Comparison of ENCODE assay signal across 8 mouse cellular contexts in genomic region chr3:103967861-103968691, GRCm38 (mm10). TPM values are rescaled to one million over a fixed set of nuclear protein-coding genes. Genes with fewer than 3 reads are reported as not detected.
DNase-seq lines count a peak whose midpoint lies in the region; ATAC-seq and TF ChIP-seq lines count a peak whose summit lies in the region.

TSS of gene Phtf1 (plus strand) at chr3:103968110.

- H3K9ac ChIP-seq in CH12.LX (ENCODE audit: insufficient read depth, low read depth): peak within 1 kb of the TSS; percentile 84
- peak within 1 kb of the TSS; percentile 88 for H3K9ac ChIP-seq in forebrain, embryonic 12.5 days
- H3K9ac ChIP-seq in liver, postnatal 0 days (replicated peaks): peak within 1 kb of the TSS; percentile 93
- H3K9ac ChIP-seq in neural tube, embryonic 14.5 days (replicated peaks; ENCODE audit: low read depth, low read length): peak within 1 kb of the TSS; percentile 96

- H3K27ac ChIP-seq in CH12.LX (ENCODE audit: insufficient read depth, low read depth): peak within 1 kb of the TSS; percentile 89
- peak within 1 kb of the TSS; percentile 98 for H3K27ac ChIP-seq in forebrain, embryonic 12.5 days
- H3K27ac ChIP-seq in liver, postnatal 0 days (ENCODE audit: low read depth): peak within 1 kb of the TSS; percentile 86
- peak within 1 kb of the TSS; percentile 97 for H3K27ac ChIP-seq in neural tube, embryonic 14.5 days (ENCODE audit: low read depth, low read length)

- intact Hi-C loops in heart, postnatal 10 days (cut with DNase I): loop anchor here (1.0 to 2.0 kb wide), 2 partner anchors 53 to 474 kb away; partner anchors contain the start of gene Rsbn1

- no peak for TF ChIP-seq RAD21 in CH12.LX (IDR thresholded peaks at IDR 0.05; ENCODE audit: low read depth, low read length)

- H3K4me3 ChIP-seq in CH12.LX (replicated peaks in 1 of 3; ENCODE audit: low read depth in 2 of 3, low read length in 2 of 3, poor library complexity in 1 of 3): peak within 1 kb of the TSS; percentile 81 to 96 (median 84)
- H3K4me3 ChIP-seq in forebrain, embryonic 12.5 days (replicated peaks): peak within 1 kb of the TSS; percentile 91
- H3K4me3 ChIP-seq in liver, postnatal 0 days (ENCODE audit: low read depth, low read length): peak within 1 kb of the TSS; percentile 99
- H3K4me3 ChIP-seq in neural tube, embryonic 14.5 days (ENCODE audit: low read depth, low read length): peak within 1 kb of the TSS; percentile 86

- WGBS in forebrain, embryonic 12.5 days: under 1% methylated on average over 69 of the region's 70 CpGs
- under 1% methylated on average over 70 of the region's 70 CpGs for WGBS in large intestine, adult 2 months
- under 1% methylated on average over 69 of the region's 70 CpGs for WGBS in liver, postnatal 0 days (ENCODE audit: insufficient replicate concordance)
- WGBS in neural tube, embryonic 14.5 days: under 1% methylated on average over 56 of the region's 70 CpGs

- peak; percentile 98 for ATAC-seq in forebrain, embryonic 12.5 days (ENCODE audit: low FRiP score)
- peak; percentile 97 for ATAC-seq in liver, postnatal 0 days
- ATAC-seq in neural tube, embryonic 14.5 days (ENCODE audit: low read depth): peak; percentile 96

- TF ChIP-seq CTCF in CH12.LX (conservative IDR thresholded peaks at IDR 0.05 in 1 of 2, IDR thresholded peaks at IDR 0.05 in 1 of 2; ENCODE audit: low read depth in 2 of 2, low read length in 2 of 2): no peak
- TF ChIP-seq CTCF in liver, postnatal 0 days (IDR thresholded peaks at IDR 0.05; ENCODE audit: low read depth): no peak

- in situ Hi-C loops in CH12.LX (cut with MboI; ENCODE audit: low pct_ligation_motif_present, low pct_unique_long_range_greater_than_20kb, low sequenced_read_pairs): no loop called here

- no peak for TF ChIP-seq EP300 in CH12.LX (IDR thresholded peaks at IDR 0.05; ENCODE audit: low read length)
- TF ChIP-seq EP300 in liver, postnatal 0 days (IDR thresholded peaks at IDR 0.05; ENCODE audit: low read depth): no peak

- TF ChIP-seq POLR2A in CH12.LX (IDR thresholded peaks at IDR 0.05; ENCODE audit: low read depth, low read length): peak; percentile 94

- peaks cover 21% of the 10 kb centered on the region for H3K79me2 ChIP-seq in CH12.LX (replicated peaks; ENCODE audit: control insufficient read depth, extremely low read depth, insufficient read depth, poor library complexity, severe bottlenecking)

- H3K9me3 ChIP-seq in CH12.LX (replicated peaks; ENCODE audit: low read length): no peaks in the 10 kb centered on the region
- H3K9me3 ChIP-seq in forebrain, embryonic 12.5 days: no peaks in the 10 kb centered on the region
- no peaks in the 10 kb centered on the region for H3K9me3 ChIP-seq in liver, postnatal 0 days (ENCODE audit: low read length)
- H3K9me3 ChIP-seq in neural tube, embryonic 14.5 days (ENCODE audit: control insufficient read depth, low read length): no peaks in the 10 kb centered on the region

- peaks cover 0 to 35% of the 10 kb centered on the region in 2 experiments; a peak in 2 of 4 replicates for H3K4me1 ChIP-seq in CH12.LX (ENCODE audit: control insufficient read depth in 1 of 2, insufficient read depth in 2 of 2)
- peaks cover 13% of the 10 kb centered on the region for H3K4me1 ChIP-seq in forebrain, embryonic 12.5 days
- H3K4me1 ChIP-seq in liver, postnatal 0 days (ENCODE audit: insufficient read depth): peaks cover 8% of the 10 kb centered on the region
- peaks cover 12% of the 10 kb centered on the region for H3K4me1 ChIP-seq in neural tube, embryonic 14.5 days (ENCODE audit: control insufficient read depth, insufficient read depth, low read length)

- dilution Hi-C loops in CH12.LX (cut with MboI; ENCODE audit: extremely low pct_ligation_motif_present, extremely low pct_unique_long_range_greater_than_20kb, low sequenced_read_pairs): no loop called here

- H3K27me3 ChIP-seq in CH12.LX (replicated peaks): no peaks in the 10 kb centered on the region
- no peaks in the 10 kb centered on the region for H3K27me3 ChIP-seq in forebrain, embryonic 12.5 days
- no peaks in the 10 kb centered on the region for H3K27me3 ChIP-seq in liver, postnatal 0 days (ENCODE audit: insufficient read depth, low read length)
- no peaks in the 10 kb centered on the region for H3K27me3 ChIP-seq in neural tube, embryonic 14.5 days (ENCODE audit: control insufficient read depth, insufficient read depth, low read length)

- DNase-seq in CH12.LX (ENCODE audit: extremely low read depth): peak; percentile 79
- DNase-seq in c-Kit-positive CD71-positive TER-119-negative erythroid progenitor cells, embryonic 14.5 days (ENCODE audit: low read depth): peak; percentile 70
- peak; percentile 91 to 92 for DNase-seq in heart, postnatal 10 days
- peak; percentile 46 for DNase-seq in large intestine, adult 2 months (ENCODE audit: low read depth, low spot score)
- DNase-seq in liver, postnatal 0 days: peak; percentile 91
- DNase-seq in testis, postnatal 10 days (ENCODE audit: low spot score): peak; percentile 87

- H3K36me3 ChIP-seq in CH12.LX (replicated peaks in 1 of 2; ENCODE audit: control insufficient read depth in 1 of 2, insufficient read depth in 1 of 2, low read length in 1 of 2): peaks cover 17 to 49% of the 10 kb centered on the region in 2 experiments
- H3K36me3 ChIP-seq in forebrain, embryonic 12.5 days (replicated peaks): peaks cover 24% of the 10 kb centered on the region
- peaks cover 13% of the 10 kb centered on the region for H3K36me3 ChIP-seq in liver, postnatal 0 days (replicated peaks; ENCODE audit: insufficient read depth, low read length)
- peaks cover 10% of the 10 kb centered on the region; the same call in 1 of the 2 replicates for H3K36me3 ChIP-seq in neural tube, embryonic 14.5 days (ENCODE audit: control insufficient read depth, insufficient read depth, low read length)

- H3K4me2 ChIP-seq in CH12.LX (ENCODE audit: insufficient read depth, low read depth, poor library complexity, severe bottlenecking): peak within 1 kb of the TSS; percentile 98
- peak within 1 kb of the TSS; percentile 84 for H3K4me2 ChIP-seq in forebrain, embryonic 12.5 days
- H3K4me2 ChIP-seq in liver, postnatal 0 days (ENCODE audit: low read depth, low read length): peak within 1 kb of the TSS; percentile 87
- peak within 1 kb of the TSS; percentile 67 for H3K4me2 ChIP-seq in neural tube, embryonic 14.5 days (ENCODE audit: low read depth, low read length)

TF ChIP-seq in CH12.LX, 34 proteins besides CTCF, POLR2A, EP300 and RAD21 (continues in another document):
- no peak; the same call in 1 of the 2 replicates for TF ChIP-seq MAFK (IDR thresholded peaks at IDR 0.05; ENCODE audit: insufficient replicate concordance, low read length)
- TF ChIP-seq TBP (conservative IDR thresholded peaks at IDR 0.05; ENCODE audit: low read depth, low read length): no peak
- no peak for TF ChIP-seq USF1 (IDR thresholded peaks at IDR 0.05; ENCODE audit: low read depth, low read length)
- no peak for TF ChIP-seq ZC3H11A (IDR thresholded peaks at IDR 0.05; ENCODE audit: low read depth, low read length)
- TF ChIP-seq MAZ (IDR thresholded peaks at IDR 0.05; ENCODE audit: low read depth, low read length): peak; percentile 61; the same call in 1 of the 2 replicates
- peak; percentile 75 for TF ChIP-seq ZMIZ1 (IDR thresholded peaks at IDR 0.05; ENCODE audit: low read depth, low read length)
- no peak for TF ChIP-seq PAX5 (IDR thresholded peaks at IDR 0.05; ENCODE audit: low read length)
- TF ChIP-seq SMC3 (IDR thresholded peaks at IDR 0.05; ENCODE audit: low read depth, low read length): no peak
- no peak for TF ChIP-seq CHD1 (IDR thresholded peaks at IDR 0.05; ENCODE audit: low read depth, low read length)
- no peak for TF ChIP-seq ZKSCAN1 (IDR thresholded peaks at IDR 0.05; ENCODE audit: borderline replicate concordance, low read depth, low read length)
- TF ChIP-seq BHLHE40 (IDR thresholded peaks at IDR 0.05; ENCODE audit: low read depth, low read length): peak; percentile 46; the same call in 1 of the 2 replicates
- no peak for TF ChIP-seq USF2 (conservative IDR thresholded peaks at IDR 0.05; ENCODE audit: low read depth, low read length)
- 0 out of 2 replicates have a peak, but pooled peaks have one; percentile 77 for TF ChIP-seq E2F4 (IDR thresholded peaks at IDR 0.05; ENCODE audit: insufficient replicate concordance, low read depth, low read length)
- TF ChIP-seq SIN3A (IDR thresholded peaks at IDR 0.05; ENCODE audit: low read length): peak; percentile 92
- no peak for TF ChIP-seq ZNF384 (IDR thresholded peaks at IDR 0.05; ENCODE audit: low read depth, low read length)
- no peak for TF ChIP-seq JUND (conservative IDR thresholded peaks at IDR 0.05; ENCODE audit: low read depth, low read length)
- TF ChIP-seq MXI1 (IDR thresholded peaks at IDR 0.05; ENCODE audit: low read depth, low read length): peak; percentile 72
- TF ChIP-seq IRF4 (IDR thresholded peaks at IDR 0.05; ENCODE audit: low read depth, low read length): peak; percentile 52; the same call in 1 of the 2 replicates
- no peak; the same call in 1 of the 2 replicates for TF ChIP-seq RCOR1 (conservative IDR thresholded peaks at IDR 0.05; ENCODE audit: low read depth, low read length)
- TF ChIP-seq NRF1 (IDR thresholded peaks at IDR 0.05; ENCODE audit: low read depth, low read length): peak; percentile 49; the same call in 1 of the 2 replicates
- peak; percentile 71 for TF ChIP-seq UBTF (IDR thresholded peaks at IDR 0.05; ENCODE audit: low read depth, low read length)
- peak; percentile 57; the same call in 1 of the 2 replicates for TF ChIP-seq MYC (IDR thresholded peaks at IDR 0.05; ENCODE audit: low read depth, low read length)
- TF ChIP-seq ELF1 (IDR thresholded peaks at IDR 0.05; ENCODE audit: low read depth, low read length): peak; percentile 97
- peak; percentile 78 for TF ChIP-seq HCFC1 (IDR thresholded peaks at IDR 0.05; ENCODE audit: low read depth, low read length)
- peak; percentile 88 for TF ChIP-seq POLR2AphosphoS2 (IDR thresholded peaks at IDR 0.05; ENCODE audit: low read depth, low read length)
- TF ChIP-seq MAX (IDR thresholded peaks at IDR 0.05; ENCODE audit: low read length): peak; percentile 93
- TF ChIP-seq TCF12 (IDR thresholded peaks at IDR 0.05; ENCODE audit: low read depth, low read length): peak; percentile 85
- TF ChIP-seq MEF2A (IDR thresholded peaks at IDR 0.05; ENCODE audit: borderline replicate concordance, low read depth, low read length): peak; percentile 49

RNA-seq across cellular contexts. Expression of gene Phtf1, which starts in this region (rescaled TPM):
- total RNA-seq in CH12.LX (2012; rRNA removed) (21.2 and 27.3 TPM in 2 replicates), CH12.LX (2014; rRNA removed) (37.1 and 42.0 TPM in 2 replicates)
- polyA plus RNA-seq in CH12.LX (2012; ENCODE audit: insufficient read length, low read depth): 41.2 and 42.4 TPM in 2 replicates
- polyA plus RNA-seq in forebrain, embryonic 12.5 days (2016; fragmentation: Nextera tagmentation; extraction: Ambion mirVana): 49.9 and 52.9 TPM in 2 replicates
- 10 to 100 TPM; 11.2 to 12.4 TPM for total RNA-seq in heart, postnatal 10 days (2021)
- 2.6 and 2.7 TPM in 2 replicates for polyA plus RNA-seq in large intestine, adult 2 months (2012; rRNA removed)
- 3.8 and 3.9 TPM in 2 replicates for polyA plus RNA-seq in liver, postnatal 0 days (2015; fragmentation: Nextera tagmentation; extraction: Ambion mirVana)
- 27.3 and 33.4 TPM in 2 replicates for polyA plus RNA-seq in neural tube, embryonic 14.5 days (2014; fragmentation: Nextera tagmentation; extraction: Ambion mirVana)

Comparison
In these comparisons a context has a peak if more than half of its experiments do, and no peak if none do; other contexts are left out.
1. Peak in every context shown above with its lines: DNase-seq, ATAC-seq, H3K4me3 ChIP-seq and H3K27ac ChIP-seq.